Mouse (Mus musculus) C2C12 (cell line): ENCODE measurements at regions not wholly inside any gene's neighbourhood (a gene's known extent, or its start where the extent isn't known, plus 50 kb on each side); places are given as distances from the start of the nearest gene placed in this dataset.

Source experiments
- H3K27me3 ChIP-seq: one replicate; pipeline ENCODE4 v1.6.1; 2011; ENCODE audit not compliant: control insufficient read depth, insufficient read depth, insufficient read length
- H3K36me3 ChIP-seq: one replicate; pipeline ENCODE4 v1.6.1; 2011; ENCODE audit not compliant: control insufficient read depth, insufficient read depth
- H3K4me3 ChIP-seq: one replicate; pipeline ENCODE4 v1.5.1; 2011; ENCODE audit warnings: mild to moderate bottlenecking, control low read depth; ENCODE audit not compliant: poor library complexity, insufficient read depth, severe bottlenecking
- H3K79me2 ChIP-seq: one replicate; pipeline ENCODE4 v1.6.1; 2011; ENCODE audit not compliant: control insufficient read depth, insufficient read depth
- H3K79me3 ChIP-seq: one replicate; pipeline ENCODE4 v1.6.1; 2011; ENCODE audit warnings: low read depth, control low read depth
- H3ac ChIP-seq: one replicate; pipeline ENCODE3; 2011; ENCODE audit warnings: low read depth; ENCODE audit not compliant: control insufficient read depth, insufficient read length
- CEBPB ChIP-seq: IDR thresholded peaks from one replicate; pipeline ENCODE4 v1.6.1; 2011; ENCODE audit warnings: low read depth, mild to moderate bottlenecking, control low read depth, moderate library complexity
- CTCF ChIP-seq: IDR thresholded peaks from one replicate; pipeline ENCODE4 v1.5.1; 2011; ENCODE audit not compliant: control insufficient read depth, insufficient read depth, insufficient read length
- FOSL1 ChIP-seq: IDR thresholded peaks from one replicate; pipeline ENCODE4 v1.8.0; 2011; ENCODE audit warnings: mild to moderate bottlenecking, low read length; ENCODE audit not compliant: poor library complexity, insufficient read depth, severe bottlenecking
- MAX ChIP-seq: IDR thresholded peaks from one replicate; pipeline ENCODE4 v1.6.1; 2011; ENCODE audit warnings: mild to moderate bottlenecking, control low read depth
- MYOD1 ChIP-seq: IDR thresholded peaks from one replicate; pipeline ENCODE4 v1.6.1; 2011; ENCODE audit warnings: low read depth; ENCODE audit not compliant: control insufficient read depth, insufficient read length
- MYOG ChIP-seq: IDR thresholded peaks from one replicate; pipeline ENCODE4 v1.6.1; 2011; ENCODE audit not compliant: control insufficient read depth, insufficient read length; ENCODE audit errors: extremely low read depth
- USF1 ChIP-seq: IDR thresholded peaks from one replicate; pipeline ENCODE4 v1.6.1; 2011; ENCODE audit warnings: low read depth, mild to moderate bottlenecking, control low read depth, moderate library complexity

DNA sequence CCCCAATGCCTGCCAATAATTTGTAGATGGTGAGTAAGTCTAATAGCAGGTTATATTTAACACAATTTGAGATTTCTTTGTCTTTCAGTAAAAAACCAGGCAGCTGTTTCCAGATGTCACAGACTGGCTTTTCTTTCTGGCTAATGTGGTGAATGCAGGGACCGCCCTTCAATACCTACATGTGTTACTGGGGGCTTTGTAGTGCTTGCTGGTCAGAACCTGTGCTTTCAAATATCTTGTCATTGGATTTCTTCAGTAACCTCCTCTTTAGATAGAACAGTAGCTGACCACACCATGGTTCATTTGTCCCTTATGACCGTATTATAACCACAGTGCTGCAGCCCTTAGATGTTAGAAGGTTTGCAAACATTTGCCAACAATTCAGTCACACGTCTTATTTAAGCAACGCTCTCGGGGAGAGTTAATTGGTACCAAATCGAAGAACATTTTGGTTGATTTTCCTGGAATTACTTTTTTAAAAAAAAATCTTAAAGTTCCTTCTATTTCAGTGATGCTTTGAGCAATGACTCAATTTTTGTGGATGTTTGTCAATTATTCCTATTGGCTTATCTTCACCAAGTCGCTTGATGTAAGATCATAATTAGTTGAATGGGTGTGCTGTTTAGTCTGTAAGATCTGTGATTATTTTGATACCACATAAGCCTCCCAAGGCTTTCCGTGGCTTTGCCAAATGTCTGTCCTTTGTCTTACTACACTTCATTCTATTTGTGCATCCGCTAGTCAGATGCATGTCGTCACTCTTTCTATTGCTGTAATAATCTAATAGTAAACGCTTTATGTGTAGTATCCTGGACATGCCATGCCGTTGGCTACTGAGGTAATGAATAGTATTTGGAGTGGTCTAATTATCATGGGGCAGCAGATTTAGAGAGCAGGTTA lies 436.9 kb upstream of the Meis1 start:
- H3ac ChIP-seq, result no peak overlapping the region
- no peaks in the 10 kb centered on the region for H3K79me3 ChIP-seq
- no peak for TF ChIP-seq CEBPB
- TF ChIP-seq USF1, result no peak
- TF ChIP-seq FOSL1, result no peak
- TF ChIP-seq MYOG, result no peak
- TF ChIP-seq MAX, result no peak
- TF ChIP-seq CTCF, result no peak
- TF ChIP-seq MYOD1, result no peak
- H3K79me2 ChIP-seq, result no peaks in the 10 kb centered on the region
- H3K27me3 ChIP-seq, result no peaks in the 10 kb centered on the region
- no peak overlapping the region for H3K4me3 ChIP-seq
- H3K36me3 ChIP-seq, result no peaks in the 10 kb centered on the region

- Histone ChIP-seq H3K36me3 (no peaks in the 10 kb centered on the region), H3K27me3 (no peaks in the 10 kb centered on the region), H3K79me3 (no peaks in the 10 kb centered on the region), H3ac (no peak overlapping the region), H3K4me3 (no peak overlapping the region), H3K79me2 (no peaks in the 10 kb centered on the region)
- TF ChIP-seq CEBPB, result no peak
- TF ChIP-seq MYOD1, result no peak
- no peak for TF ChIP-seq MYOG
- TF ChIP-seq MAX, result no peak
- TF ChIP-seq CTCF, result no peak
- no peak for TF ChIP-seq USF1
- no peak for TF ChIP-seq FOSL1
Measured at GRCm38 (mm10) chr11:19456577-19456976, 437.8 kb upstream of the Meis1 start.

DNA sequence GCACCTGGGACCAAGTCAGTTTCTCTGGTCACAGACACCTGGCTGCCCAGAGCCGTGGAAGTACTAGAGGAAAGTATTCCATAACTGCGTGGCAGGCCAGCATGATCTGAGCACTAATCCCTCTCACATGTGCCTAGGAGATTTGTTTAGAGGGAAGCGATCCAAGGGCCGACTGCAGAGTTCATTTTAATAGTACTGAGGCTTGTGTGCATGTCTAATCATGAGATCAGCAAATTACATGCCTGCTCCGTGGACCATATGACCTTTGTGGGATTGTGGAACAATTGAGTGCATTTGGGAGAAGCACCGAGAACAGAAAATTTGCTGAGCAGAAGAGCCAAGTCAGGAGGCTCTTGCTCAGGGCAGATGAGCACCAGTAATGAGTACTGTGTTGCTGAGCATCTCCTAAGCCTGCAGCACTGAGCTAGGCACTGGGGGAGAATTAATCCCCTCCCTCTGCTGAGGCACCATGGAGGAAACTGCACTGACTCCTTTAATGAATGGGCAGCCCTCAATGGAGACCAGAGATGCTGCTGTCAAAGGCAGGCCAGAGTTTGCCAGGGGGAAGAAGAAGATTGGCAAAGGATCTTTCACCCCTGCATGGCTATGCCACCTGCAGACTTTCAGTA lies 445.1 kb upstream of the Meis1 start:
- no peak for TF ChIP-seq FOSL1
- no peak for TF ChIP-seq MAX
- TF ChIP-seq CTCF, result no peak
- TF ChIP-seq MYOG, result no peak
- TF ChIP-seq USF1, result no peak
- no peak for TF ChIP-seq CEBPB
- TF ChIP-seq MYOD1, result no peak
- Histone ChIP-seq H3K27me3 (no peaks in the 10 kb centered on the region), H3K79me3 (no peaks in the 10 kb centered on the region), H3K36me3 (no peaks in the 10 kb centered on the region), H3K4me3 (no peak overlapping the region), H3ac (no peak overlapping the region), H3K79me2 (no peaks in the 10 kb centered on the region)

- Histone ChIP-seq H3K27me3 (no peaks in the 10 kb centered on the region), H3ac (no peak overlapping the region), H3K36me3 (no peaks in the 10 kb centered on the region), H3K4me3 (no peak overlapping the region), H3K79me3 (no peaks in the 10 kb centered on the region), H3K79me2 (no peaks in the 10 kb centered on the region)
- TF ChIP-seq MYOG (no peak), FOSL1 (no peak), CTCF (no peak), CEBPB (no peak), MAX (no peak), USF1 (no peak), MYOD1 (no peak)
Measured at GRCm38 (mm10) chr11:19468373-19468772, 449.6 kb upstream of the Meis1 start.

DNA sequence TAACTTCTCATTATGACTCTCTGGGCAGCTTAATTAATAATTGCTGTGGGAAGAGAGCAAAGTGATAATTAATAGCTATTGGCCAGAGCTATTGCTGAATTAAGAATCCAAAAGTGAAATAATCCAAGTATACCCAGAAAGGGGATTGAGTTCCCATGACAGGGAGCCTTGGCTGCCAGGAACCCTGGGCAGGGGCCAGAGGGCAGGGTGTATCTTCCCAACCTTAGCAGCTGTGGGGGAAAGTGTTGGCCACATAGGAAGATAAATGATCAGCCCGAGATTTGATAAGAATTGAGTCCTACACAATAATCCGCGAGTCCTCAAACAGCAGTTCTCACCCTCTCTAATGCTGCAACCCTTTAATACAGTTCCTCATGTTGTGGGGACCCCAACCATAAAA lies 450.0 kb upstream of the Meis1 start:
- no peak for TF ChIP-seq MAX
- no peak for TF ChIP-seq MYOD1
- no peak for TF ChIP-seq CTCF
- no peak for TF ChIP-seq FOSL1
- TF ChIP-seq MYOG, result no peak
- TF ChIP-seq USF1, result no peak
- TF ChIP-seq CEBPB, result no peak
- Histone ChIP-seq H3K4me3 (no peak overlapping the region), H3K27me3 (no peaks in the 10 kb centered on the region), H3K79me3 (no peaks in the 10 kb centered on the region), H3K36me3 (no peaks in the 10 kb centered on the region), H3K79me2 (no peaks in the 10 kb centered on the region), H3ac (no peak overlapping the region)
